Mouse (Mus musculus): ENCODE measurements around the gene Rom1. TPM values are rescaled to one million over a fixed set of nuclear protein-coding genes. Genes with fewer than 3 reads are reported as not detected.
"Not testable (repeated sequence)": the region's sequence is repeated elsewhere in the genome, so short reads cannot be mapped to it uniquely, and the experiment has no call there.

Gene Rom1
- polyA plus RNA-seq, 1 experiment from 2014 or later = 2.4 TPM

DNA sequence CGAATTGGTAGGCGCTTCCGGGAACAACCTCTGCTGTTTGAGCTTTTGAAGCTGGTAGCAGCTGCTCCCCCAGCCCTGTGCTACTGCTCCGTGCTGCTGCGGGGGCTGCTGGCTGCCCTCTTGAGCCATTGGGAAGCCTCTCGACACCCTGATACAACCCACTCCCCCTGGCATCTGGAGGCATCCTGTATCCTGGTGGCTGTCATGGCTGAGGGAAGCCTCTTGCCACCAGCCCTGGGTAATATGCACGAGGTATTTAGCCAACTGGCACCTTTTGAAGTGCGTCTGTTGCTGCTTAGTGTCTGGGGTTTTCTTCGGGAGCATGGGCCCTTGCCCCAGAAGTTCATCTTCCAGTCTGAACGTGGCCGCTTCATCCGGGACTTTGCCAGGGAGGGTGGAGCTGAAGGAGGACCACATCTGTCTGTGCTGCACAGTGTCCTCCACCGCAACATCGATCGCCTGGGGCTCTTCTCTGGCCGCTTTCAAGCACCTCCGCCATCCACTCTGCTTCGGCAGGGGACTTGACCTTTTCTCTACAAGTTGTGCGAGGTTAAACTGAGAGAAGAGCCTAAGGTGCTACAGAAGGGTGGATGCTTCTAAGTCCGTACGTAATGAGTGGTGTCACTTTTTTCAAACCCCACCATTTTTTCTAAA is 31.8 kb downstream of the Rom1 start:
- H3K9me3 ChIP-seq (replicated peaks; ENCODE audit: control insufficient read depth, low read length); H3K27me3 ChIP-seq (ENCODE audit: control insufficient read depth, insufficient read depth, low read length); H3K36me3 ChIP-seq (ENCODE audit: control insufficient read depth, insufficient read depth): not testable (repeated sequence)
- Histone ChIP-seq H3K4me1 (ENCODE audit: control insufficient read depth, insufficient read depth, low read length) (peaks cover 30% of the 10 kb centered on the region), H3K4me2 (ENCODE audit: low read depth, low read length) (peak overlapping the region; percentile 76), H3K27ac (ENCODE audit: low read length) (peak overlapping the region; percentile 88), H3K9ac (ENCODE audit: low read length) (peak overlapping the region; percentile 74), H3K4me3 (ENCODE audit: low read length) (peak overlapping the region; percentile 92)
- peak; percentile 11 for ATAC-seq (replicated peaks; ENCODE audit: extremely low read depth, insufficient read depth, low FRiP score)
- WGBS = 17% methylated on average over 21 of the region's 21 CpGs

DNA sequence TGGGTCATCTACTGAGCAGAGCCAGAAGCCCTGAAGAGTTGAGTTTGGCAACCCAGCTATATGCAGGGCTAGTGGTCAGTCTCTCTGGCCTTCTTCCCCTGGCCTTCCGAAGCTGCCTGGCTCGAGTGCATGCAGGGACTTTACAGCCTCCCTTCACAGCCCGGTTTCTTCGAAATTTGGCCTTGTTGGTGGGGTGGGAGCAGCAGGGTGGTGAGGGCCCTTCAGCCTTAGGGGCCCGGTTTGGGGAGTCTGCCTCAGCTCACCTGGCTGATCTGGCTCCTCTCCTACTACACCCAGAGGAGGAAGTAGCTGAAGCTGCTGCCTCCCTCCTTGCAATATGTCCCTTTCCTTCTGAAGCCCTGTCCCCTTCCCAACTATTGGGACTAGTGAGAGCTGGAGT is 32.9 kb downstream of the Rom1 start:
- not testable (repeated sequence) for H3K9ac ChIP-seq (ENCODE audit: low read length); H3K36me3 ChIP-seq (ENCODE audit: control insufficient read depth, insufficient read depth); H3K27me3 ChIP-seq (ENCODE audit: control insufficient read depth, insufficient read depth, low read length); H3K4me2 ChIP-seq (ENCODE audit: low read depth, low read length); ATAC-seq (replicated peaks; ENCODE audit: extremely low read depth, insufficient read depth, low FRiP score); H3K27ac ChIP-seq (ENCODE audit: low read length); H3K4me3 ChIP-seq (ENCODE audit: low read length); H3K9me3 ChIP-seq (replicated peaks; ENCODE audit: control insufficient read depth, low read length)
- peaks cover 30% of the 10 kb centered on the region for H3K4me1 ChIP-seq (ENCODE audit: control insufficient read depth, insufficient read depth, low read length)
- WGBS = 80% methylated on average over 5 of the region's 5 CpGs

DNA sequence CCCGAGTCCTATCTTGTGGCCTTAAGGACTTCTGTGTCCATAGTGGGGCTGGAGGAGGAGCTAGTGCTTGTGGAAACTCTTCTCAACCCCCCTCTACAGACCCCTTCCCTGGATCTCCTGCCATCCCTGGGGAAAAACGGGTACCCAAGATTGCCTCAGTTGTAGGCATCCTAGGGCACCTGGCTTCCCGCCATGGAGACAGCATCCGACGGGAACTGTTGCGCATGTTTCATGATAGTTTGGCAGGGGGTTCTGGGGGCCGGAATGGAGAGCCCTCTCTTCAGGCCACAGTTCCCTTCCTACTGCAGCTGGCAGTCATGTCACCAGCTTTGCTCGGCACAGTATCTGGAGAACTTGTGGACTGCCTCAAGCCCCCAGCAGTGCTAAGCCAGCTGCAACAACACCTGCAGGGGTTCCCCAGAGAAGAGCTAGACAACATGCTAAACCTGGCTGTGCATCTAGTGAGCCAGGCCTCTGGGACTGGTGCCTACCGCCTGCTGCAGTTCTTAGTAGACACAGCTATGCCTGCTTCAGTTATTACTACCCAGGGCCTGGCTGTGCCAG is 33.7 kb downstream of the Rom1 start:
- WGBS = 82% methylated on average over 9 of the region's 9 CpGs
- no peaks in the 10 kb centered on the region for H3K27me3 ChIP-seq (ENCODE audit: control insufficient read depth, insufficient read depth, low read length)

DNA sequence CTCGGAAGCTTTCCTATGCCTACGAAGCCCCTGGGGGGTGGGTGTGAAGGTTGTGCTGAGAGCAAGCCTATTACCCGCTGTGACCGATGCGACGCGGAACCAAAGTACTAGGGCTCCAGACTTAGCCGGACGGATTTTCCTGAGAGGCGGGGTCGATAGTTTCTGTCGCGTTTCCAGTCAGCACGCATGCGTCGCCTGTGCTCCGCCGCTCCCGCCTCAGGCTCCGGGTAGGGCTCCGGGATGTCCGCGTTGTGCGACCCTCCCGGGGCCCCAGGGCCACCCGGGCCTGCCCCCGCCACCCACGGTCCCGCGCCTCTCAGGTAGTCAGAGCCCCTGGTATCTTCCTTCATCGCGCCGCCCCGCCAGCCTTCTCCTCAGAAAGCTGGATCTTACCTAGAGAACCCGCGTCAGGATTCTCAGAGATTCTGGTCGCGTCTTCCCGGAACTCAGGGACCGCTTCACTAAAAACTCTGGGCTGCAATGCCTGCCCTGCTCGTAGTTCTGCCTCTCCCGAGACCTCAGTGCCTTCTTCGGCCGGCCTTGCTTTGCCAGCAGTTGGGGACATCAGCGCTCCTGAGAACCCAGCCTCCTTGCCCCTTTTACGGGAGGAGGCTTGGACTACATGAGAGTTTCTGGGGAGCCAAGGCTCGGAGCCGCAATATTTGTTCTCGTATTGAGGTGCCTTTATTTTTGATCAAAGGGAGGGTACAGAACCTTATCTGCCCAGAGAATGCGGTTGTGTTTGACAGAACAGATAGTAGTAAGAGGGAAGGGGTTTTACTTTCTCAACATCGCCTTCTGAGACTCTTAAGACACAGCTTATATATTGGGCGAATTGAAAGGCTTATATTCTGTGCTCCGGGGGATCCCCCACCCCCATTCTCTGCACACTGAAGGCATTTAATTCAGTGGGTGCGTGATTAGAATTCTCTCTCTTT is 36.1 kb downstream of the Rom1 start, which contains the start of gene Ints5:
Gene Ints5, plus strand, starts transcription at position 177 of the 938 bp plus-strand sequence.
- Histone ChIP-seq H3K27ac (ENCODE audit: low read length) (peak within 1 kb of the TSS; percentile 86), H3K4me2 (ENCODE audit: low read depth, low read length) (peak within 1 kb of the TSS; percentile 94), H3K36me3 (ENCODE audit: control insufficient read depth, insufficient read depth) (peaks cover 12% of the 10 kb centered on the region; the same call in 1 of the 2 replicates), H3K27me3 (ENCODE audit: control insufficient read depth, insufficient read depth, low read length) (no peaks in the 10 kb centered on the region), H3K4me3 (ENCODE audit: low read length) (peak within 1 kb of the TSS; percentile 80), H3K4me1 (ENCODE audit: control insufficient read depth, insufficient read depth, low read length) (peaks cover 25% of the 10 kb centered on the region), H3K9ac (ENCODE audit: low read length) (peak within 1 kb of the TSS; percentile 92), H3K9me3 (replicated peaks; ENCODE audit: control insufficient read depth, low read length) (no peaks in the 10 kb centered on the region)
- WGBS = 2% methylated on average over 53 of the region's 54 CpGs
- peak; percentile 33 for ATAC-seq (replicated peaks; ENCODE audit: extremely low read depth, insufficient read depth, low FRiP score)

More for the DNA sequence above, 33.7 kb downstream of the Rom1 start:
- Histone ChIP-seq H3K9me3 (replicated peaks; ENCODE audit: control insufficient read depth, low read length) (no peaks in the 10 kb centered on the region), H3K4me3 (ENCODE audit: low read length) (no peak overlapping the region), H3K36me3 (ENCODE audit: control insufficient read depth, insufficient read depth) (peaks cover 10% of the 10 kb centered on the region; the same call in 1 of the 2 replicates), H3K9ac (ENCODE audit: low read length) (no peak overlapping the region), H3K4me1 (ENCODE audit: control insufficient read depth, insufficient read depth, low read length) (peaks cover 30% of the 10 kb centered on the region), H3K4me2 (ENCODE audit: low read depth, low read length) (no peak overlapping the region), H3K27ac (ENCODE audit: low read length) (no peak overlapping the region)
- no peak for ATAC-seq (replicated peaks; ENCODE audit: extremely low read depth, insufficient read depth, low FRiP score)

DNA sequence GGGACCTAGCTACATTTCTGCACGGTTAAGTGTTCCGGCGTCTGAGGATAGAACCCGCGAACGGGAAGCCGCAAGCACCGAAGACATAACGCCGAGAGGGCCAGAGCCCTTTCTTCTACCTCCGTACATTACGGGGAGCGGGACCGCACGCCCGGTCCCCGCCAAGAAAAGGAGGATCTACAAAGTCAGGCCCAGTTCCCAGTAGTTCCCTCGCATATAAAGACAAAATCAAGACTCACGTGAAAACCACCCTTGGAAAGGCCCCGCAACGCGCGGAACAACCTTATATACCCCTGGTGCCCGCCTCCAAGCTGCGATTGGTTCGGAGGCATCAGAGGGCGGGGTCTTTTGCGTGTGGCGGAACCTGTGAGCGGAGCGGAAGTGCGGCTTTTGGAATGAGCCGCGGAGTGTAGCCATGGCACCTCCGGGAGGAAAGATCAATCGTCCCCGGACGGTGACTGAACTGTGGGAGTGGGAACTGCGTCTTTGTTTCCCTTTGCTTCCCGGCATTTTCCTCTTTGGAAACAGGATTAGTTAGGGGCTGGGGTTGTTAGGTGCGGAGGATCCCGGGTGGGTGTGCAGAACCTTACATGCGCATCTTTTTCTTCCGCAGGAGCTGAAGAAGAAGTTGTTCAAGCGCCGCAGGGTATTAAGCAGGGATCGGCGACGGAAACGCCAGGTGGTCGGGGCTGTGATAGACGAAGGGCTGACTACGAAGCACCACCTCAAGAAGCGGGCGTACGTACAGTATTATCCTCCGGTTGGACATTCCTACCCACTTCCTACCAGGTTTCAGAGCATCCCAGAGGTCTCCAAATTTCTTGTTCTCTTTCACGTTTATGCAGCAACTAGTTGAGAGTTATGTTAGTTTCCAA is 40.4 kb downstream of the Rom1 start, which contains the start of the genes 1810009A15Rik and Gm49416:
Gene 1810009A15Rik, plus strand, starts transcription at position 343 of the 875 bp plus-strand sequence.
Gene Gm49416, plus strand, starts transcription at position 416 of the 875 bp plus-strand sequence.
- WGBS = under 1% methylated on average over 58 of the region's 58 CpGs

DNA sequence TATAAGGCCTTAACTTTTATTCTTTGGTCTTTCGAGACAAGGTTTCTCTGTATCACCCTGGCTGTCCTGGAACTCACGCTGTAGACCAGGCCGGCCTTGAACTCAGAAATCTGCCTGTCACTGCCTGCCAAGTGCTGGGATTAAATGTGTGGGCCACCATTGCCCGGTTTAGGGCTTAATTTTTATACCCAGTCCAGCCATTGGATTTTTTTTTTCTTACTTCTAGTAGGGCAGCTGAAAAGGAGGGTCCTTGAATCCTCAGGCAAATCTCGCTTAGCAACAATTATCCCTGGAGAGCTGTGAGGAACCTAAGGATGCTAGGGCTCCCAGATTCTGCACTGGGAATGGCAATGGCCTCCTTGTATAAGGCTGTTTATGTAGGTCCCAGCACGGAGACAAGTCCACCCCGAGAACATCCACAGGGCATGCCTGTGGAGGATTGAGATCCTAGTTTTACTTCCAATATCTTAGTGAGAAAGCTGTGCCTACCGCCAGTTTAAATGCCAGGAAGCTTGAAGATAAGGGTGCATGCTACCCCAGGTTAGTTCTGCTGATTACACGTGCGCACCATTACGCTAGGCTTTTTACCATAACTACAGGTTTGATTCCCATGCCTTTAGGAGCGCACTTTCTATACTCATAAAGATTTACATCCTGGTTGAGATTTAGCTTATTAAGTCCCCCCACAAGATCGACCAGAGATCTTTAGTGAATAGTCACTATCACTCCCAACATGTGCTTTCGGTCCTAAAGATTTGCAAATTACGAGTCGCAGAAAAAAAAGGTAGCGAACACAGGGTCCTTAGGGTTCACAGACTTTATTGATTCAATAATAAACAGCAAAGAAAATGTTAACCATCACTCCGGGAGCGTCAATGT is 41.3 kb downstream of the Rom1 start:
- WGBS = 20% methylated on average over 19 of the region's 19 CpGs
- Histone ChIP-seq H3K4me2 (ENCODE audit: low read depth, low read length) (peak overlapping the region; percentile 82), H3K27ac (ENCODE audit: low read length) (peak overlapping the region; percentile 85), H3K27me3 (ENCODE audit: control insufficient read depth, insufficient read depth, low read length) (no peaks in the 10 kb centered on the region), H3K4me3 (ENCODE audit: low read length) (peak overlapping the region; percentile 77), H3K9me3 (replicated peaks; ENCODE audit: control insufficient read depth, low read length) (no peaks in the 10 kb centered on the region), H3K9ac (ENCODE audit: low read length) (peak overlapping the region; percentile 86), H3K36me3 (ENCODE audit: control insufficient read depth, insufficient read depth) (peaks cover 5% of the 10 kb centered on the region; the same call in 1 of the 2 replicates), H3K4me1 (ENCODE audit: control insufficient read depth, insufficient read depth, low read length) (peaks cover 15% of the 10 kb centered on the region)
- no peak for ATAC-seq (replicated peaks; ENCODE audit: extremely low read depth, insufficient read depth, low FRiP score)

More for the DNA sequence above, 40.4 kb downstream of the Rom1 start, which contains the start of the genes 1810009A15Rik and Gm49416:
- ATAC-seq (replicated peaks; ENCODE audit: extremely low read depth, insufficient read depth, low FRiP score) = peak; percentile 95; the same call in 1 of the 2 replicates
- Histone ChIP-seq H3K9me3 (replicated peaks; ENCODE audit: control insufficient read depth, low read length) (no peaks in the 10 kb centered on the region), H3K27me3 (ENCODE audit: control insufficient read depth, insufficient read depth, low read length) (no peaks in the 10 kb centered on the region), H3K36me3 (ENCODE audit: control insufficient read depth, insufficient read depth) (peaks cover 5% of the 10 kb centered on the region; the same call in 1 of the 2 replicates), H3K4me3 (ENCODE audit: low read length) (peak within 1 kb of the TSS; percentile 77), H3K4me2 (ENCODE audit: low read depth, low read length) (peak within 1 kb of the TSS; percentile 86), H3K9ac (ENCODE audit: low read length) (peak within 1 kb of the TSS; percentile 86), H3K4me1 (ENCODE audit: control insufficient read depth, insufficient read depth, low read length) (peaks cover 19% of the 10 kb centered on the region), H3K27ac (ENCODE audit: low read length) (peak within 1 kb of the TSS; percentile 85)

DNA sequence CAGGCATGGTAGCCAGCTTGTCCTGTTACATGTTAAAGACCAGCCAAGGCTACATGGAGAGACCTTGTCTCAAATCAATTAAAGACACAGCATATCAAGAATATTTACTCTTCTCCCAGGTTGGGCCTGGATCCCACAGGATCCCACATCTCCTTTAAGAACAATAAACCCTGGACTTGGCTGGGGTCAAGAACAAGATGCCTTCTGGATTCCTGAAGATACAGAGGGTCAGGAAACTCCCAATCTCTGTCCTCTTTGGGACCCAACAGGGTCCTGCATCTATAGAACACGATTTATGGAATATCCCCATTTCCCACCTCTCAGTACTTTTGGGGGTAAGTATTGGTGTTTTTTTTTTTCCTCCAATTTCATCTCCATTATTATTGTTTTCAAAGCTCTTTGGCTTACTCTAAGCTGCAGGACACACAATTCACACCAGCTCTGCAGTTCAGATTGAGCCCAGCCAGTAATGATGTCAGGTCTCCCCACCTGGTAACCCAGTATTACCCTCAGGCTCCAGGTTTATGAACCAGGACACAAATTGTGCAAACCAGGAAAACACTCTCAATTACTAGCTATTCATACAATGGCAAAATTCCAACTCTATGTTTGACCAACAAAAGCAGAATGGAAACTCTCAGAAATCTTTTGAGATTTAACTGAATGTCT is 42.1 kb downstream of the Rom1 start:
- 38% methylated on average over 1 of the region's 1 CpGs for WGBS
- H3K4me3 ChIP-seq (ENCODE audit: low read length) = no peak overlapping the region
- H3K4me1 ChIP-seq (ENCODE audit: control insufficient read depth, insufficient read depth, low read length) = peaks cover 12% of the 10 kb centered on the region
- H3K9ac ChIP-seq (ENCODE audit: low read length) = no peak overlapping the region
- no peak for ATAC-seq (replicated peaks; ENCODE audit: extremely low read depth, insufficient read depth, low FRiP score)
- H3K27ac ChIP-seq (ENCODE audit: low read length) = no peak overlapping the region
- peak overlapping the region; percentile 82; the same call in 1 of the 2 replicates for H3K4me2 ChIP-seq (ENCODE audit: low read depth, low read length)
- peaks cover 5% of the 10 kb centered on the region; the same call in 1 of the 2 replicates for H3K36me3 ChIP-seq (ENCODE audit: control insufficient read depth, insufficient read depth)
- no peaks in the 10 kb centered on the region for H3K9me3 ChIP-seq (replicated peaks; ENCODE audit: control insufficient read depth, low read length)
- H3K27me3 ChIP-seq (ENCODE audit: control insufficient read depth, insufficient read depth, low read length) = no peaks in the 10 kb centered on the region

All from heart, embryonic 16.5 days (tissue).